Mouse (Mus musculus) ovary, adult 2 months (tissue): ENCODE results near the gene Fhit. TPM values are rescaled to one million over a fixed set of nuclear protein-coding genes. Genes with fewer than 3 reads are reported as not detected.

Source experiments
- polyA plus RNA-seq: library from polyadenylated mRNA; depleted of rRNA; stranded (reverse); fragments of >200 nt; gene quantifications from 2 replicates; pipeline ENCODE4 v1.2.3, GENCODE M21; 2012; rRNA removed

The Fhit gene
- 2.6 and 6.3 TPM in 2 replicates for polyA plus RNA-seq

GRCm38 (mm10) chr14:11161751-11162231 is at the start of gene Fhit:
Gene Fhit (minus strand): TSS chr14:11162035.

Other genes with a start within 250 kb of the Fhit start
- 0.35 and 0.83 TPM in 2 replicates for gene Gm3839, start 194.7 kb upstream of the Fhit start, polyA plus RNA-seq